Mouse (Mus musculus): ENCODE results near the gene Rtl1. TPM values are rescaled to one million over a fixed set of nuclear protein-coding genes. Genes with fewer than 3 reads are reported as not detected.

Rtl1 gene
- polyA plus RNA-seq, 1 experiment: 1.5 TPM

DNA sequence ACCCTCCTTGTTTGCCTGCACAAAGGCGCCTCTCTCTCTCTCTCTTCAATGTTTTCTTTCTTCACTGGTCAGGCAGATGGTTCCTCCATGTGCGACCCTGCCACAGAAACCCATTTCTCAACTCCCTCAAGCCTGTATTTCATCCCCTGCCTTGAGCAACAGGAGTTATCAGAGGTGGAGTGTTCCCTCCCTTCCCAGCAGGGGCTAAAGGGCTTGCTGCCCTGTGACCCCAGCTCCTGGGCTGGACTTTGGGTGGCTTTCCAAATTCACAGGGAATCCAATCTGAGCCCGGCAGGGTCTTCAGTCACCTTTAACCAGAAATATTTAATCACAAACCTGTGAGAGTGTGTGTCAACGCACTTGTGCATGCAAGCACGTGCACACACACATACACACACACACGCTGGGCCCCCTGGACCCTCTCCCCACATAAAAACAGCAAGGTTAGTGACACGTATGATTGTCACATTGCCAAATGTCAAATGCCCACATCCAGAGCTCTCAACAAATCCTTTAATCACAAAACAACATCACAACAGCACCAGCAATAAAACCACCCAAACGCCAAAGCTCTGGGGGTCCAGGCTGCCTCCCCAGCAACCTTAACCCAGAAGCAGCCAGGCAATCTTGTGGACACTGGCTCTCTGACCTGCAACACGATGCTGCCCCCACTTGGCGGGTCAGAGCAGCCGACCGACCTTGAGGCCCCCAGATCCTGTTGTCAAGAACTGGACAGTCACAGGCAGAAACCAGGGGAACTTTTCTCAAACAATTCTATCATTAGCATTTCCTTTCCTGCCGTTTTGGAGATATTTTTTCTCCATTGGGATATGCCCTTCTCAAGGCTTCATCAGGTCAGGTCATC, 8.7 kb upstream of the Rtl1 start:
- no peak for DNase-seq (ENCODE audit: low read depth)
- TF ChIP-seq POLR2A (IDR thresholded peaks at IDR 0.05; ENCODE audit: borderline replicate concordance, extremely low read depth, insufficient read depth, insufficient read length, poor library complexity, severe bottlenecking) (no peak), CTCF (IDR thresholded peaks at IDR 0.05; ENCODE audit: borderline replicate concordance, extremely low read depth, insufficient read depth, insufficient read length) (peak; percentile 17; the same call in 1 of the 2 replicates)

DNA sequence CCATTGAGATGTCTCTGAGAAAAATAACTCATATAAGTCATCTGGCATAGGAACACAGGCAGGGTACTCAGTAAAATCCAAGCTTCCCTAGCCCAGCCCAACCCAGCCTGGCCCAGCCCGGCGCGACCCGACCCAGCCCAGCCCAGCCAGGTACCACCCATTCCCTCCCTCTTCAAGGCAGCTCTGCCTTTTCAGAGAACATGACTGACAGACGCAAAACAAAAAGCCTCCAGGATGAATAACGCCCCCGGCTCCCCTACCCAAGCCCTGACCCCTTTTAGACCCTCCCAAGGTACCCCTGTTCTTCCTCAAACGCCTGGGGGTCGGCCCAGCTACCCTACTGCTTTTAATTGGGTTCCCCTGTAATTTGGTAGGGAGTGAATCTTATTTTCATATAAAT, 7.8 kb upstream of the Rtl1 start:
- no peak for DNase-seq (ENCODE audit: low read depth)
- no peak for TF ChIP-seq CTCF (IDR thresholded peaks at IDR 0.05; ENCODE audit: borderline replicate concordance, extremely low read depth, insufficient read depth, insufficient read length)
- no peak for TF ChIP-seq POLR2A (IDR thresholded peaks at IDR 0.05; ENCODE audit: borderline replicate concordance, extremely low read depth, insufficient read depth, insufficient read length, poor library complexity, severe bottlenecking)

DNA sequence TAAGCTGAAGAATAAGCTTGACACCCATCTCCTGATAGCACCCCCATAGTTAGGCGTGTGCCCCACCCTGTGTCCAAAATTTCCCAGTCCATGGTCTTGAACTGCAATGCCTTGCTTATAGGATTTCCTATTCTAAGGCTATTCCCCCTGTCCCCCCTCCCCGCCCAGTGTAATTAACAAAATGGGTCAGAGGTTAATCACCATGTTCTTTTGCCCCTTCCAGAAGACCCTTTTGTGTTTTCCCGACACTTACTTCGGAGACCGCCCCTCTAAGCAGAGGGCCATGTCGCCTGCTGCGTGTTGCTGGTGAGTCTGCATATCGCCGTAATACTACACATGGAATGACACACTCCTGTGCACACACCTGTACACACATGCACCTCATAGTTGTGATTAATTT, 7.1 kb upstream of the Rtl1 start:
- TF ChIP-seq POLR2A (IDR thresholded peaks at IDR 0.05; ENCODE audit: borderline replicate concordance, extremely low read depth, insufficient read depth, insufficient read length, poor library complexity, severe bottlenecking): no peak
- TF ChIP-seq CTCF (IDR thresholded peaks at IDR 0.05; ENCODE audit: borderline replicate concordance, extremely low read depth, insufficient read depth, insufficient read length): no peak
- DNase-seq (ENCODE audit: low read depth): no peak

DNA sequence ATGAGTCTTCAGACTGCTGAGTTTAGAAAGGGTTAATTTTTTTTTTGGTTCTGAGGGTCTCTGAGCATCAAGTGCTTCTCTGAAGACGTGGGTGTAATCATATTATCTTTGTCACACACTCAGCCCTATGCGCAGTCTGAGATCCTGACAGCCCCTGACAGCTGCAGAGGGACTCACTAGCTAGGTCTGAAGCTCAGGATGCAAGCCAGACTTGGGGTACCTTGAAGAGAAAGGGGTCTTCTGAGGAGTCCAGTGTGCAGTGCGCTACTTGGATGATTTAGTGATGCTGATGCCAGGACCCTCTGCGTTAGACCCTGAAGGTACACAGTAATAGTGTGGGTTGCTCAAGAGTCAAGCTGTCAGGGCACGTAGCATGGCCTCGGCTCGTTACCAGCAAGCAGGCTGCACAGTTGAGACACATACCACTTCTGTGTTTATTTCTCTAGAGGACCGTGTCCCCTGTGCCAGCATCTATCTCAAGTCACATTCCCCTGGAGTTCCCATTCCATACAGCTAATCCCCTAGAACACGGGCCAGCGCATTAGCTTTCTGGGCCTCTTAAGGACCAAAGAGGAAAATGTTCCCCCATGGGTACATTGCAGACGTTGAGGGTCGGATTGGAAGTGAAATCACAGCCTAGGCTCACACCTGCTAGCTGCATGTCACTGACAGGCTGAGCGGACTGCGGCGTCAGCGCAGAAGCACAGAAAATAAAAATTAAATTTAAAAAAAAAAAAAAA, 5.0 kb upstream of the Rtl1 start:
- TF ChIP-seq CTCF (IDR thresholded peaks at IDR 0.05; ENCODE audit: borderline replicate concordance, extremely low read depth, insufficient read depth, insufficient read length): no peak
- TF ChIP-seq POLR2A (IDR thresholded peaks at IDR 0.05; ENCODE audit: borderline replicate concordance, extremely low read depth, insufficient read depth, insufficient read length, poor library complexity, severe bottlenecking): no peak
- DNase-seq (ENCODE audit: low read depth): no peak

DNA sequence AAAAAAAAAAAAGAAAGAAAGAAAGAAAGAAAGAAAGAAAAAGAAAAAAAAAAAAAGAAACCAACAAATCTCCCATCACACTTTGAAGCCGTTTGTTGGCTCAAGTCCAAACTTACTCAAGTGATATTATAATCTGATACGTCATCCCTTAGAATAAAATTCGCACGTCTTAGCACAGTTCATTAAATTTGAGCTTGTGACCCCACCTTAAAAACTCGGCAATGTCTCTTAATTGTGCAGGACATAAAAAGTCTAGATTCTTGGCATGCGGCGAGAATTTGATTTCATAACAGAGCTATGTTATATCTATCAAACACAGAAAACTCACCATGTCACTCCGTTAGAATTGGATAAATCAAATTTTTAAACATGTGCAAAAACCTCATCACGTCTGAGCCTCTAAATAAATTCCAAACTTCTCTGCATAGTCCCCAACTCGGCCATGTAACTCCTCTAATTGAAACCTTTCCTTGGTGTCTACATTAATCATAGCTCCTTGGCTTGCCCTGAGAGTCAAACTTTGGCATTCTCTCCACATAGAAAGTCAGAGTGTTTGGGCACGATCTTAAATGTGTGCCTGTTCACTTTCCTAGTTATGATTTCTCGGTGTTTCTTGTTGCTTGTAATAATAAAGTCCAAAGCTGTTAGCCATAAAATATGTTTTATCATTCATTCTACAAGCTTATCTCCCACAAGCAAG, 1.4 kb downstream of the Rtl1 start:
- TF ChIP-seq POLR2A (IDR thresholded peaks at IDR 0.05; ENCODE audit: borderline replicate concordance, extremely low read depth, insufficient read depth, insufficient read length, poor library complexity, severe bottlenecking) (no peak), CTCF (IDR thresholded peaks at IDR 0.05; ENCODE audit: borderline replicate concordance, extremely low read depth, insufficient read depth, insufficient read length) (no peak)
- DNase-seq (ENCODE audit: low read depth): peak; percentile 28

DNA sequence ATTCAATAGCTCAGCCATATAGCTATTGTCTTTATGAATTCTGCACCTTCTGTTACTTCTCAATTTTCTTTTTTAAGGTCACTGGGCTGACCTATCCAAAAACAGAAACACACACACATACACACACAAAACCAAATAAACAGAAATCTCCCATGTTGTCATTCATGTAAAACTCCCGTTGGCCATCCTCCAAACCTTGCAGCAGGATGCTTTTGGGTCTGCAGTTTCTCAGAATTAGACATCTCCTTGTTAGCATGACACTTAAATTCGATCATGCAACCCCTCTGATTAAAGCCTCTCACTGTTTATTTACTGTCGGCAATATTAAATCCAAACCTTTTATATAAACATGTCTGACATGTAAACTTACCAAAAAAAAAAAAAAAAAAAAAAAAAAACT, 3.4 kb downstream of the Rtl1 start:
- DNase-seq (ENCODE audit: low read depth): peak; percentile 45
- TF ChIP-seq POLR2A (IDR thresholded peaks at IDR 0.05; ENCODE audit: borderline replicate concordance, extremely low read depth, insufficient read depth, insufficient read length, poor library complexity, severe bottlenecking) (no peak), CTCF (IDR thresholded peaks at IDR 0.05; ENCODE audit: borderline replicate concordance, extremely low read depth, insufficient read depth, insufficient read length) (no peak)

DNA sequence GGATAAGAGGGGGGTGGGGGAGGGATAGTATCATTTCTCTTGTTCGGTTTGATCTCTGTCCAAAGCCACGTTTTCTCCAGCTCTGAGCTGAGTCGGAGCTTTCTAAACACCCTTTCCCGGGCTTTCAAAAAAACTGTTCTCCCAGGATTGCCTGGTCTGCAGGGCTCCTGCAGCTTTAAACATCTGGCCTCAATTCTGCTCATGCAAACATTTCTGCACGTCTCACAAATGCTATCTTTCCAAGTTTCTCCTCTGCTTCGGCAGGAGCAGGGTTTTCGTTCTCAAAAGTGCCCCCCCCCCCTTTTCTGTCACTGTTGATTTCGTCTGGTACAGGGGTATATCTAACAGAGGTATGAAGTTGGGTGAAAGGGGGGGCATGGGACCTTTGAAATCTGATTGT, 3.9 kb downstream of the Rtl1 start:
- no peak for TF ChIP-seq CTCF (IDR thresholded peaks at IDR 0.05; ENCODE audit: borderline replicate concordance, extremely low read depth, insufficient read depth, insufficient read length)
- no peak for TF ChIP-seq POLR2A (IDR thresholded peaks at IDR 0.05; ENCODE audit: borderline replicate concordance, extremely low read depth, insufficient read depth, insufficient read length, poor library complexity, severe bottlenecking)
- DNase-seq (ENCODE audit: low read depth): peak; percentile 49

DNA sequence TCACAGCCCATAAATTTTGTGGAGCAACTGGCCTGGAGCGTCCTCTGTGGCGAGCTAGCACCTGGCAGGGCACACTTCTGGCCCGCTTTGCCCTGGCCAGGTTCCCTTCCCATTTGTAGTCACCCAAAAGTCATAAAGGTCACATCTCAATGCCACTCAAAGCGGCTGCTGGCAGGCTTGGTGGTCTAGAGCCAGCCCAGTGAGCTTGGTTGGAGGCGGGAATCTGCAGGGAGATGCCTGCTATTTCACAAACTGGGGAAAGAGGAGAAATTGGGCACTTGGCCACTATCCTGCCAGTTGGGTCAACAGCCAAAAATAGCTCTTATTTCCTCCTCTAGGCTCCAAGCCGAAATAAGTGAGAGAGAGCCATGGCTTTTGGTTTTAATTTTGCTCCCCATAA, 4.4 kb downstream of the Rtl1 start:
- peak; percentile 70 for DNase-seq (ENCODE audit: low read depth)
- TF ChIP-seq CTCF (IDR thresholded peaks at IDR 0.05; ENCODE audit: borderline replicate concordance, extremely low read depth, insufficient read depth, insufficient read length): no peak
- TF ChIP-seq POLR2A (IDR thresholded peaks at IDR 0.05; ENCODE audit: borderline replicate concordance, extremely low read depth, insufficient read depth, insufficient read length, poor library complexity, severe bottlenecking): no peak

DNA sequence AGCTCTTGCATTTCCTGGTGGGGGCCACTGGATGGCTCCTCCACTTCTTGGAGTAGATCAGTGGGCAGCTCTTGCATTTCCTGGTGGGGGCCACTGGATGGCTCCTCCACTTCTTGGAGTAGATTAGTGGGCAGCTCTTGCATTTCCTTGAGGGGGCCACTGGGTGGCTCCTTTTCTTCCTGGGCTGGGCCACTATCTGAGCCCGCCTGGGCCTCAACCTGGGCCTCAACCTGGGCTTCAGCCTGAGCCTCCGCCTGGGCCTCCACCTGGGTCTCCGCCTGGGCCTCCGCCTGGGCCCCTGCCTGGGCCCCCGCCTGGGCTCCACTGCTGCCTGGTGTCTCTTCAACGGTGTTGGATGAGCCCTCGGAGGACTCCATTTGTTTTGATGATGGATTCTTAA, 5.2 kb downstream of the Rtl1 start:
- no peak for DNase-seq (ENCODE audit: low read depth)
- TF ChIP-seq POLR2A (IDR thresholded peaks at IDR 0.05; ENCODE audit: borderline replicate concordance, extremely low read depth, insufficient read depth, insufficient read length, poor library complexity, severe bottlenecking): no peak
- no peak for TF ChIP-seq CTCF (IDR thresholded peaks at IDR 0.05; ENCODE audit: borderline replicate concordance, extremely low read depth, insufficient read depth, insufficient read length)

DNA sequence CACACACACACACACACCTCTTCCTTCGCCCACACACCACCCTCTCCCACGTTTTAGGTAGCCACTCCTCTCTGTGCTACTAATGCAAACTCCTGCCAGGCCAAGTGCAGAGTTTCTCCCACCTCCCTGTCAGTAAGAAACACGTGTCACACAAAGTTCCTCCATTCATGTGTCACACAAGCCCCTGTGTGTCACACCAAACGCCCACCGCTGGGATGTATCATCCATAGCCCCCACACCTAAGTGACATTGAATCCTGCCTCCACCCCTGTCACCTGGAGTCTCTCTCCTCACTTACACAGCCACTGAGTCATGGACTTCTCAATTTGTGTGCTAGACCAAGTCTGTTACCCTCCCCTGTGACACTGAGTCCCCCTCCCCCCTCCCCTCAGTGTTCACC, 17.9 kb downstream of the Rtl1 start:
- TF ChIP-seq POLR2A (IDR thresholded peaks at IDR 0.05; ENCODE audit: borderline replicate concordance, extremely low read depth, insufficient read depth, insufficient read length, poor library complexity, severe bottlenecking) (no peak), CTCF (IDR thresholded peaks at IDR 0.05; ENCODE audit: borderline replicate concordance, extremely low read depth, insufficient read depth, insufficient read length) (no peak)
- no peak for DNase-seq (ENCODE audit: low read depth)

DNA sequence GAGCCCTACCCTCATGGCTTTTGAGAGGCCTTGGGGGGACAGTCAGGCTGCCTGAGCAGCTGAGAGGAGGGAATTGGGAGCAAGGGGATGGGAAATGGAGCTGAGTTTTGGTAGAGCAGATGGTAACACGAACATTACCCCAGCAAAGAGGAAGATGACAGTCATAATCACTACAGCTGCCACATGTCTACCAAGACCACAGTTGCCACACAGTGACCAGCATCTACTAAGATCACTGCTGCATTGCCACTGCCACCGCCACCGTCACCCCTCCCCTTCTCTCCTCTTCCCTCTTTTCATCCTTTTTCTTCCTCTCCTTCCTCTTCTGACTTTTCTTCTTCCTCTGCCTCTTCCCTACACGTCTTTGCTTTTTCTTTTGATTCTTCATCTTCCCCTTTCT, 27.9 kb downstream of the Rtl1 start:
- no peak for DNase-seq (ENCODE audit: low read depth)
- TF ChIP-seq CTCF (IDR thresholded peaks at IDR 0.05; ENCODE audit: borderline replicate concordance, extremely low read depth, insufficient read depth, insufficient read length) (no peak), POLR2A (IDR thresholded peaks at IDR 0.05; ENCODE audit: borderline replicate concordance, extremely low read depth, insufficient read depth, insufficient read length, poor library complexity, severe bottlenecking) (no peak)
